Mouse (Mus musculus) thymus, postnatal 0 days (tissue): ENCODE results near the gene Gm21616. TPM values are rescaled to one million over a fixed set of nuclear protein-coding genes. Genes with fewer than 3 reads are reported as not detected.
"Not testable (repeated sequence)": the region's sequence is repeated elsewhere in the genome, so short reads cannot be mapped to it uniquely, and the experiment has no call there.

ENCODE experiments used
- DNase-seq: peaks from one replicate; pipeline ENCODE4 v3.0.0-alpha.2; 2015; ENCODE audit warnings: low spot score
- polyA plus RNA-seq: library from polyadenylated mRNA; unstranded; fragments of >200 nt; fragmentation: Nextera tagmentation; extraction: Ambion mirVana; gene quantifications from 2 replicates; pipeline ENCODE4 v1.2.1, GENCODE M21; 2015

Gm21616 gene
- polyA plus RNA-seq = not detected in 2 replicates

GRCm38 (mm10) chrX:125435242-125435641 lies at the start of gene Gm21616:
Gene Gm21616 (plus strand): TSS chrX:125435542.
- DNase-seq = not testable (repeated sequence)
